Mouse (Mus musculus) liver, embryonic 14.5 days (tissue): Measurements from ENCODE around the gene Ncan.

Experiments
- CTCF ChIP-seq: IDR thresholded peaks from 2 replicates; pipeline ENCODE4 v1.5.1; 2016; ENCODE audit warnings: antibody characterized with exemption, low read depth, control low read depth
- EP300 ChIP-seq: IDR thresholded peaks from 2 replicates; pipeline ENCODE4 v1.6.1; 2016; ENCODE audit warnings: antibody characterized with exemption, low read depth

DNA sequence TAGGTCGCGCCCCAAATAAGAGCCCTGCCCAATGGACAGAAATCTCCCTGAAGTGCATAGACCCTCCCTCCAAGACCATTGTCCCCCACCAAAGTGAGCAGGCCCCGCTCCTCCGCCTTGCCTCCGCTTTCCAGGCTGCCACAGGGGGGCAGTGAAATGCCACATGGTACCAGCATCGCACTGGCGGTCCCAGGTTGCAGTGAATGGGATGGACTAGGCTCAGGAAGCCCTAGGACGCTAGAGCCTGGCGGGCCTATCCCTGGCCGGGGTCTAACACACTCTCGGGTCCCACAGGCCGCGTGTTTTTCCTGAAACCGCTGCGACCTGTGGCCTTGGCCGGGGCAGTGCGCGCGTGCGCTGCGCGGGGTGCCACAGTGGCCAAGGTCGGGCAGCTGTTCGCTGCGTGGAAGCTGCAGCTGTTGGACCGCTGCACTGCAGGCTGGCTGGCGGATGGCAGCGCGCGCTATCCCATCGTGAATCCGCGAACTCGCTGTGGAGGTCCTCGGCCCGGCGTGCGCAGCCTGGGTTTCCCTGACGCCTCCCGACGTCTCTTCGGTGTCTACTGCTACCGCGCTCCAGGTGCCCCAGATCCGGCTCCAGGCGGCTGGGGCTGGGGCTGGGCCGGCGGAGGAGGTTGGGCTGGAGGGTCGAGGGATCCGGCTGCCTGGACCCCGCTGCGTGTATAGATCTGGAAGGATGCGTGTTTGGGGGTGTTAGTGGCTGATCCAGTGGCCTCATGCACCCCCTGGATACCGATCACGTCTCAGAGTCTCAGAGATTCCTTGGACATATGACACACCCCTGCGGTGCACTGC lies 32.6 kb downstream of the Ncan start:
- no peak for TF ChIP-seq EP300
- peak; percentile 79 for TF ChIP-seq CTCF
